Mouse (Mus musculus) embryonic facial prominence, embryonic 14.5 days (tissue): Measurements from ENCODE around the gene Epn3. TPM values are rescaled to one million over a fixed set of nuclear protein-coding genes. Genes with fewer than 3 reads are reported as not detected.

Experiments
- ATAC-seq: fragments of 200-750 bp; cut with Nextera tagmentation; 2 replicates; pipeline ENCODE4 v1.8.0; 2017; ENCODE audit warnings: low read depth, moderate number of reproducible peaks, moderate TSS enrichment
- DNase-seq: peaks from one replicate; pipeline ENCODE4 v3.0.0-alpha.2; 2015; ENCODE audit warnings: low spot score
- H3K27ac ChIP-seq: fragments of 300-500 bp; sonication (generic); replicated peaks from 2 replicates; pipeline ENCODE4 v1.5.1; 2014; ENCODE audit warnings: low read depth, mild to moderate bottlenecking, low read length, moderate library complexity
- H3K27me3 ChIP-seq: fragments of 300-500 bp; sonication (generic); replicated peaks from 2 replicates; pipeline ENCODE4 v1.6.1; 2014; ENCODE audit warnings: low read length; ENCODE audit not compliant: control insufficient read depth, insufficient read depth
- H3K36me3 ChIP-seq: fragments of 300-500 bp; sonication (generic); 2 replicates; pipeline ENCODE4 v1.6.1; 2014; ENCODE audit warnings: low read length, mixed read lengths; ENCODE audit not compliant: control insufficient read depth, insufficient read depth
- H3K4me1 ChIP-seq: fragments of 300-500 bp; sonication (generic); 2 replicates; pipeline ENCODE4 v1.6.1; 2014; ENCODE audit warnings: antibody characterized with exemption, low read length; ENCODE audit not compliant: control insufficient read depth, insufficient read depth
- H3K4me2 ChIP-seq: fragments of 300-500 bp; sonication (generic); 2 replicates; pipeline ENCODE4 v1.6.1; 2014; ENCODE audit warnings: low read depth, mild to moderate bottlenecking, low read length, moderate library complexity, mixed read lengths
- H3K4me3 ChIP-seq: fragments of 300-500 bp; sonication (generic); 2 replicates; pipeline ENCODE4 v1.5.1; 2014; ENCODE audit warnings: low read depth, mild to moderate bottlenecking, low read length
- H3K9ac ChIP-seq: fragments of 300-500 bp; sonication (generic); 2 replicates; pipeline ENCODE4 v1.6.1; 2014; ENCODE audit warnings: low read depth, mild to moderate bottlenecking, low read length, moderate library complexity, mixed read lengths
- H3K9me3 ChIP-seq: fragments of 300-500 bp; sonication (generic); 2 replicates; pipeline ENCODE4 v1.6.1; 2016; ENCODE audit warnings: low read length; ENCODE audit not compliant: control insufficient read depth
- WGBS: fragments of 180-500 bp; shearing (Covaris S2); extraction: QIAGEN DNeasy Blood & Tissue Kit; methylation state at CpG from one replicate; pipeline ENCODE4 v1.1.7; 2014; 5-methylcytosine and 5-hydroxymethylcytosine counted together
- polyA plus RNA-seq: library from polyadenylated mRNA; unstranded; fragments of >200 nt; fragmentation: Nextera tagmentation; extraction: Ambion mirVana; gene quantifications from 2 replicates; pipeline ENCODE4 v1.2.1, GENCODE M21; 2014

Gene Epn3
- polyA plus RNA-seq = 4.3 and 6.6 TPM in 2 replicates

- peak; percentile 55 for ATAC-seq
- Histone ChIP-seq H3K4me3 (peak within 1 kb of the TSS; percentile 42), H3K27me3 (no peaks in the 10 kb centered on the region; the same call in 1 of the 2 replicates), H3K4me2 (peak within 1 kb of the TSS; percentile 80), H3K4me1 (peaks cover 40% of the 10 kb centered on the region), H3K27ac (peak within 1 kb of the TSS; percentile 75), H3K9me3 (no peaks in the 10 kb centered on the region), H3K9ac (peak within 1 kb of the TSS; percentile 63), H3K36me3 (no peaks in the 10 kb centered on the region)
- DNase-seq = peak; percentile 62
- WGBS = 0% methylated on average over 20 of the region's 26 CpGs
Observed at GRCm38 (mm10) chr11:94499661-94500152, at the start of gene Epn3. TSS of gene Epn3 (minus strand) at chr11:94499974.

DNA sequence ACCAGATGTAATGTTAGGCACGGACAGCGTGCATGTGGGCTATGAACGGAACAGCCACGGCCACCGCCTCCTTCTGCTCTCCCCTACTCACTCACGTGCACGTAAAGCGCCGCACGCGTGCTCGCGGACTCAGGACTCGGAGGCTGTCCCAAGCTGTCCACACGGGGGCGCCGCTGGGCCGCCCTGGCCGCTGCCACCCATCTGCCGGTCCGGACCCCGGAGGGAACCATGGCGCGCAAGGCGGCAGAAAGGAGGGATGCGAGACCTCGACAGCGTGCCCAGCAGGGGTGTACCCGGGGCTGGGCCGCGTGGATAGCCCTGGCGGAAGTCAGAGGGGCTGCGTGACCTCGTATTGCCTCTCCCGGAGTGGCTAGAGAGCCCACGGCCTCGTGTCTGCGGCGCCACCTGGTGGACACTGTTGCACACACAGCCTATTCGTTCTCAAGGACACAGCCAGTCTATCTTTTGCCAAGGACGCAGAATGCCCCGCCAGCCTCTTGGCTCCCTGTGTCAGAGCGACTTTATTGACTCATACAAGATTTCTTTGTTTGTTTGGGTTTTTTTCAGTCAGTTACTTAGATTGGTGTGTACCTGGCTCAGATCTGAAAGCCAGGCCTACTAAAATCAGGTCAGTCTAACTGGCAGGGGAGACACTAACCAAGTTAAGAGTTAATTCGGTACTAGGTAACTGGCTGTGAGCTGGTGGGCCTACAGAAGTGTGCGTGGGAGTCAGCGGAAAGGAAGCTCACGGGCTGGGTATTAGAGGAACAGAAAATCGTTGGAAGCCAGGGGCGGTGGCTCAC lies 49.3 kb upstream of the Epn3 start, which contains the start of gene Rsad1:
Rsad1 (minus strand) TSS at position 368 of the 803 bp plus-strand sequence.
- peaks cover 8% of the 10 kb centered on the region for H3K4me1 ChIP-seq
- 4% methylated on average over 45 of the region's 49 CpGs for WGBS
- H3K27ac ChIP-seq = peak within 1 kb of the TSS; percentile 76
- H3K9me3 ChIP-seq = no peaks in the 10 kb centered on the region
- peak within 1 kb of the TSS; percentile 97 for H3K4me2 ChIP-seq
- DNase-seq = peak; percentile 94
- ATAC-seq = peak; percentile 92
- peak within 1 kb of the TSS; percentile 74 for H3K9ac ChIP-seq
- no peaks in the 10 kb centered on the region for H3K27me3 ChIP-seq
- H3K36me3 ChIP-seq = no peaks in the 10 kb centered on the region
- peak within 1 kb of the TSS; percentile 67 for H3K4me3 ChIP-seq

GRCm38 (mm10) chr11:94548041-94548784 lies 48.4 kb upstream of the Epn3 start:
- ATAC-seq = peak; percentile 17; the same call in 1 of the 2 replicates
- peak overlapping the region; percentile 74 for H3K9ac ChIP-seq
- H3K4me3 ChIP-seq = peak overlapping the region; percentile 67
- H3K36me3 ChIP-seq = no peaks in the 10 kb centered on the region
- no peaks in the 10 kb centered on the region for H3K27me3 ChIP-seq
- H3K4me1 ChIP-seq = peaks cover 8% of the 10 kb centered on the region
- 9% methylated on average over 24 of the region's 24 CpGs for WGBS
- H3K27ac ChIP-seq = peak overlapping the region; percentile 76
- DNase-seq = peak; percentile 54
- H3K9me3 ChIP-seq = no peaks in the 10 kb centered on the region
- H3K4me2 ChIP-seq = peak overlapping the region; percentile 97

GRCm38 (mm10) chr11:94547271-94547670 lies 47.5 kb upstream of the Epn3 start:
- no peak for DNase-seq
- Histone ChIP-seq H3K4me3 (no peak overlapping the region), H3K27ac (no peak overlapping the region), H3K4me1 (peaks cover 8% of the 10 kb centered on the region), H3K27me3 (no peaks in the 10 kb centered on the region), H3K9ac (no peak overlapping the region), H3K36me3 (peaks cover 5% of the 10 kb centered on the region; the same call in 1 of the 2 replicates), H3K9me3 (no peaks in the 10 kb centered on the region), H3K4me2 (no peak overlapping the region)
- no peak for ATAC-seq
- 95% methylated on average over 6 of the region's 6 CpGs for WGBS

GRCm38 (mm10) chr11:94546381-94546780 lies 46.6 kb upstream of the Epn3 start:
- Histone ChIP-seq H3K9ac (no peak overlapping the region), H3K4me1 (peaks cover 8% of the 10 kb centered on the region), H3K4me2 (no peak overlapping the region), H3K27me3 (no peaks in the 10 kb centered on the region), H3K27ac (no peak overlapping the region), H3K9me3 (no peaks in the 10 kb centered on the region), H3K36me3 (peaks cover 12% of the 10 kb centered on the region; the same call in 1 of the 2 replicates), H3K4me3 (no peak overlapping the region)
- WGBS = 100% methylated on average over 5 of the region's 5 CpGs
- no peak for DNase-seq
- ATAC-seq = no peak

GRCm38 (mm10) chr11:94544422-94544821 lies 44.6 kb upstream of the Epn3 start:
- WGBS = 51% methylated on average over 18 of the region's 18 CpGs
- no peaks in the 10 kb centered on the region for H3K27me3 ChIP-seq
- H3K4me2 ChIP-seq = peak overlapping the region; percentile 18; the same call in 1 of the 2 replicates
- no peak overlapping the region for H3K9ac ChIP-seq
- no peak overlapping the region for H3K4me3 ChIP-seq
- no peaks in the 10 kb centered on the region for H3K9me3 ChIP-seq
- H3K36me3 ChIP-seq = peaks cover 12% of the 10 kb centered on the region; the same call in 1 of the 2 replicates
- no peak overlapping the region for H3K27ac ChIP-seq
- H3K4me1 ChIP-seq = peaks cover 7% of the 10 kb centered on the region
- DNase-seq (no peak), ATAC-seq (no peak)

DNA sequence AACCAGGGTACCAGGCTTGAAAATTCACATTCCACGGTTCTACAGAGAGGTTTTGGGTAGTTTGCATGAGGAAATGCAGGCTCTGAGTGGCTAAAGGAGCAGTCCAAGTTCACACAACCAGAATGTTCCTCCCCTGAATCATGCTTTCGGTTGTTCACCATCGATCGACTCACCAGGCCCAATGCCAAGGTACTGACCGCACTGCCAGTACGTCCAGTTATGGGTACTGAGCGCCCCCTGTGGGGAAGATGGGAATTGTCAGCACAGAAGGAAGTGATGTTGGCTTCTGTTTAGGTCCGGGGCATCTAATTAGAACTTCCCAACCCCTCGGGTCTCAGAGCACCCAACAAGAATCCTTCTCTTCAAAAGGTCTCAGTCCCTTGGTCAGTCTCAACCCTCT lies 44.2 kb upstream of the Epn3 start:
- Histone ChIP-seq H3K4me3 (no peak overlapping the region), H3K9me3 (no peaks in the 10 kb centered on the region), H3K27me3 (no peaks in the 10 kb centered on the region), H3K4me1 (peaks cover 7% of the 10 kb centered on the region), H3K27ac (no peak overlapping the region), H3K9ac (no peak overlapping the region), H3K4me2 (peak overlapping the region; percentile 18; the same call in 1 of the 2 replicates), H3K36me3 (peaks cover 12% of the 10 kb centered on the region; the same call in 1 of the 2 replicates)
- WGBS = 26% methylated on average over 9 of the region's 9 CpGs
- DNase-seq (peak; percentile 89), ATAC-seq (peak; percentile 20; the same call in 1 of the 2 replicates)

GRCm38 (mm10) chr11:94543344-94543743 lies 43.6 kb upstream of the Epn3 start:
- no peak for ATAC-seq
- DNase-seq = no peak
- 79% methylated on average over 12 of the region's 12 CpGs for WGBS
- Histone ChIP-seq H3K9me3 (no peaks in the 10 kb centered on the region), H3K36me3 (peaks cover 12% of the 10 kb centered on the region; the same call in 1 of the 2 replicates), H3K4me2 (no peak overlapping the region), H3K27ac (no peak overlapping the region), H3K4me3 (no peak overlapping the region), H3K27me3 (no peaks in the 10 kb centered on the region), H3K9ac (no peak overlapping the region), H3K4me1 (peaks cover 7% of the 10 kb centered on the region)
